Mouse (Mus musculus): ENCODE data around the gene Ltb4r2.

- no peak for TF ChIP-seq POLR2A (IDR thresholded peaks at IDR 0.05; ENCODE audit: insufficient read depth, low read depth, low read length)
- TF ChIP-seq CTCF (IDR thresholded peaks at IDR 0.05; ENCODE audit: insufficient read depth, low read depth, low read length), result no peak
Observed at GRCm38 (mm10) chr14:55762001-55762821, 983 bp downstream of the Ltb4r2 start.

Measured in olfactory bulb, adult 2 months (tissue).